Mouse (Mus musculus) heart, embryonic 16.5 days (tissue): ENCODE measurements around the gene Cops6. TPM values are rescaled to one million over a fixed set of nuclear protein-coding genes. Genes with fewer than 3 reads are reported as not detected.

Experiments
- ATAC-seq: fragments of 200-750 bp; cut with Nextera tagmentation; replicated peaks from 2 replicates; pipeline ENCODE4 v1.8.0; 2017; ENCODE audit warnings: moderate number of reproducible peaks; ENCODE audit not compliant: insufficient read depth, low FRiP score; ENCODE audit errors: extremely low read depth
- H3K27ac ChIP-seq: fragments of 300-500 bp; sonication (generic); 2 replicates; pipeline ENCODE4 v1.5.1; 2014; ENCODE audit warnings: mild to moderate bottlenecking, low read length, control low read depth, moderate library complexity
- H3K27me3 ChIP-seq: fragments of 300-500 bp; sonication (generic); 2 replicates; pipeline ENCODE4 v1.6.1; 2014; ENCODE audit warnings: low read length, mixed read lengths; ENCODE audit not compliant: control insufficient read depth, insufficient read depth
- H3K36me3 ChIP-seq: fragments of 300-500 bp; sonication (generic); 2 replicates; pipeline ENCODE4 v1.6.1; 2014; ENCODE audit not compliant: control insufficient read depth, insufficient read depth
- H3K4me1 ChIP-seq: fragments of 300-500 bp; sonication (generic); 2 replicates; pipeline ENCODE4 v1.6.1; 2014; ENCODE audit warnings: low read length, mixed read lengths; ENCODE audit not compliant: control insufficient read depth, insufficient read depth
- H3K4me2 ChIP-seq: fragments of 300-500 bp; sonication (generic); 2 replicates; pipeline ENCODE4 v1.6.1; 2014; ENCODE audit warnings: low read depth, mild to moderate bottlenecking, control low read depth, low read length
- H3K4me3 ChIP-seq: fragments of 300-500 bp; sonication (generic); 2 replicates; pipeline ENCODE4 v1.5.1; 2014; ENCODE audit warnings: mild to moderate bottlenecking, control low read depth, low read length
- H3K9ac ChIP-seq: fragments of 300-500 bp; sonication (generic); 2 replicates; pipeline ENCODE4 v1.6.1; 2014; ENCODE audit warnings: low read length, control low read depth
- H3K9me3 ChIP-seq: fragments of 300-500 bp; sonication (generic); replicated peaks from 2 replicates; pipeline ENCODE4 v1.6.1; 2016; ENCODE audit warnings: low read length; ENCODE audit not compliant: control insufficient read depth
- WGBS: fragments of 180-500 bp; shearing (Covaris S2); extraction: QIAGEN DNeasy Blood & Tissue Kit; methylation state at CpG from one replicate; pipeline ENCODE4 v1.1.7; 2014; 5-methylcytosine and 5-hydroxymethylcytosine counted together
- polyA plus RNA-seq: library from polyadenylated mRNA; unstranded; fragments of >200 nt; fragmentation: Nextera tagmentation; extraction: Ambion mirVana; gene quantifications from 2 replicates; pipeline ENCODE4 v1.2.1, GENCODE M21; 2015

The Cops6 gene
- polyA plus RNA-seq = 280 and 293 TPM in 2 replicates

GRCm38 (mm10) chr5:138160842-138161665 lies at the start of gene Cops6:
Gene Cops6 (plus strand): TSS chr5:138161071.
- no peaks in the 10 kb centered on the region for H3K9me3 ChIP-seq
- H3K4me3 ChIP-seq = peak within 1 kb of the TSS; percentile 89
- H3K27me3 ChIP-seq = no peaks in the 10 kb centered on the region
- under 1% methylated on average over 42 of the region's 42 CpGs for WGBS
- ATAC-seq = peak; percentile 96
- H3K4me2 ChIP-seq = peak within 1 kb of the TSS; percentile 94
- H3K4me1 ChIP-seq = peaks cover 15% of the 10 kb centered on the region
- peaks cover 32% of the 10 kb centered on the region for H3K36me3 ChIP-seq
- H3K27ac ChIP-seq = peak within 1 kb of the TSS; percentile 76
- peak within 1 kb of the TSS; percentile 93 for H3K9ac ChIP-seq

DNA sequence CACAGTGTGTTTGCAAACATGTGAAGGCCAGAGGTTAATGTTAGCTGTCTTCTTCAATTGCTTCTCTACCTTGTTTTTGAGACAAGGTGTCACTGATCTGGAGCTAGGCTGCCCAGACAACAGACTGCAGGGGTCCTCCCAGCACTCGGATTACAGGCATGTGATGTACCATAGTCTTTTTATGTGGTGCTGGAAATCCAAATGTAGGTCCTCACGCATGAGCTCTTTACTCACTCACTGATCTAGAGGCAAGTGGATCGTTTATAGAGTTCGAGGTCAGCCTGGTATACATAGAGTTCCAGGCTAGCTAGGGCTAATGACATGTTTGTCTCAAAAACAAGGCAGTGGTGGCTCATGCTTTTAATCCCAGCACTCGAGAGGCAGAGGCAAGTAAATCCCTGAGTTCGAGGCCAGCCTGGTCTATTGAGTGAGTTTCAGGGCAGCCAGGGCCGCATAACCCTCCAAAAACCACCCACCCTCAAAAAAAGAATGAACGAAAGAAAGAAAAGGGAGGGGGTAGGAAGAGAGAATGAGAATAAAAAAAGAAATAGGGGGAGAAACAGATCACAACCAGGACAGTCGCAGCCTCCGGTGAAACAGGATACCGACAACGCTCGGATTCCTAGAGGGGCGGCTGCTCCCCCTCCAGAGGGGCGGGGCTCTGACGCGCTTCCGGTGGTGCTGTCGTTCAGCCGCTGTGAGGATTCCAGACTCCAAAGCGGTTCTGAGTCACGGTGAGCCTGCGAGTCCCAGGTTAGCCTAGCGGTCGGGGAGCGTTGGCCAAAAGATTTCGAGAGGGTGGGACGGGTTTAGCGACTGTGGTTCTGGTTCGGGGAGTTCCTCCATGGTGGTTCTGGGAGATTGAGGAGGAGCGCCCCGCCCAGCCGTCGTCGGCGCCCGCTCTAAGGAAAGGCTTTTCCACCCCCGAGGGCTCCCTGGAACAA lies 44.3 kb upstream of the Cops6 start, which contains the start of gene Zscan21:
TSS of gene Zscan21 (plus strand) at position 649 of the 944 bp plus-strand sequence.
- peak within 1 kb of the TSS; percentile 79 for H3K4me2 ChIP-seq
- H3K4me3 ChIP-seq = peak within 1 kb of the TSS; percentile 63
- H3K36me3 ChIP-seq = no peaks in the 10 kb centered on the region; the same call in 1 of the 2 replicates
- WGBS = 7% methylated on average over 38 of the region's 38 CpGs
- peak; percentile 98 for ATAC-seq
- H3K4me1 ChIP-seq = peaks cover 12% of the 10 kb centered on the region
- H3K9me3 ChIP-seq = no peaks in the 10 kb centered on the region
- H3K27ac ChIP-seq = peak within 1 kb of the TSS; percentile 91
- H3K9ac ChIP-seq = peak within 1 kb of the TSS; percentile 80
- H3K27me3 ChIP-seq = no peaks in the 10 kb centered on the region

DNA sequence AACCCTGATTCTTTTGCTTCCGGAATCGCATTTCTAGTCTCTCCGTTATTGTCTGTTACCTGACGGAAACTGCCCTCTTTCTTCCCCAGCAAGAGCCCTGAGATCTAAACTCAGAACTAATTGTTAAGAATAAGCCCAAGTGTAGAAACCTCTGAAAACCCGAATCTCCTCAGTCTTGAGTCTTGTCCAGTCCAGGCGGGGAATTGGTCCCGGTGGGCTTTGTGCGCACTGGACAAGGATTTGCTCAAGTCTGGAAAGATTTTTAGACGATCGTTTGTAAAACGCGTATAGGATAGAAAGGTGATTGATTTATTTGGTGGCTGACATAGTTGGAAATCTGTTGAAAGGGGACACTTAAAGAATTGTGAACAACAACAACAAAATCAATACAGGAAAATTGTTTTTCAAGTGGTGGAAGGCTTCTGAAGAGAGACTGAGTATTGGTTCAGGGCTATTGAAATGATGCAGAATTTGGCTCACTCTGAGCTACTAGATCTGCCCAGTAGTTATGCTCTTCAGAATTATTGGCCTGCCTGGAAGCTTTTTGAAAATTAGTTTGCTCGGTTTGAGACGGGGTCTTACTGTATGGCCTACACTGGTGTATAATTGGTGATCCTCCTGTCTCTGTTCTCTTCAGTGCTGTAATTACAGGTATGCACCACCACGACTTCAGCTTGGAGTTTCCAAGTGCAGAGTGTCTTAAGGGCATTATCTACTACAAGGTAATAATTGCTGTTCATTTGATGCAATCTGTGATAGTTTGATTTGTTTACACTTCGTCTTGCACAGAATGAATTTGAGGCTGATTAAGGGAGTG lies 43.5 kb upstream of the Cops6 start:
- 5% methylated on average over 16 of the region's 16 CpGs for WGBS
- ATAC-seq = 0 out of 2 replicates have a peak, but pooled peaks have one; percentile 30
- H3K4me1 ChIP-seq = peaks cover 12% of the 10 kb centered on the region
- H3K27ac ChIP-seq = peak overlapping the region; percentile 91
- peak overlapping the region; percentile 80 for H3K9ac ChIP-seq
- peak overlapping the region; percentile 63 for H3K4me3 ChIP-seq
- no peaks in the 10 kb centered on the region for H3K9me3 ChIP-seq
- H3K4me2 ChIP-seq = peak overlapping the region; percentile 79
- H3K27me3 ChIP-seq = no peaks in the 10 kb centered on the region
- no peaks in the 10 kb centered on the region; the same call in 1 of the 2 replicates for H3K36me3 ChIP-seq

- no peaks in the 10 kb centered on the region; the same call in 1 of the 2 replicates for H3K36me3 ChIP-seq
- H3K9ac ChIP-seq = peak overlapping the region; percentile 80
- H3K4me2 ChIP-seq = peak overlapping the region; percentile 79
- no peaks in the 10 kb centered on the region for H3K27me3 ChIP-seq
- no peaks in the 10 kb centered on the region for H3K9me3 ChIP-seq
- peaks cover 12% of the 10 kb centered on the region for H3K4me1 ChIP-seq
- H3K27ac ChIP-seq = peak overlapping the region; percentile 91
- WGBS = 65% methylated on average over 3 of the region's 3 CpGs
- peak overlapping the region; percentile 63 for H3K4me3 ChIP-seq
- ATAC-seq = no peak
These were observed 42.8 kb upstream of the Cops6 start for GRCm38 (mm10) chr5:138118041-138118440.

GRCm38 (mm10) chr5:138132425-138133064 lies 28.3 kb upstream of the Cops6 start:
- Histone ChIP-seq H3K36me3 (peaks cover 52% of the 10 kb centered on the region), H3K27me3 (no peaks in the 10 kb centered on the region), H3K4me3 (no peak overlapping the region), H3K4me1 (no peaks in the 10 kb centered on the region), H3K4me2 (no peak overlapping the region), H3K27ac (no peak overlapping the region), H3K9ac (no peak overlapping the region), H3K9me3 (no peaks in the 10 kb centered on the region)
- 83% methylated on average over 5 of the region's 5 CpGs for WGBS
- ATAC-seq = no peak

DNA sequence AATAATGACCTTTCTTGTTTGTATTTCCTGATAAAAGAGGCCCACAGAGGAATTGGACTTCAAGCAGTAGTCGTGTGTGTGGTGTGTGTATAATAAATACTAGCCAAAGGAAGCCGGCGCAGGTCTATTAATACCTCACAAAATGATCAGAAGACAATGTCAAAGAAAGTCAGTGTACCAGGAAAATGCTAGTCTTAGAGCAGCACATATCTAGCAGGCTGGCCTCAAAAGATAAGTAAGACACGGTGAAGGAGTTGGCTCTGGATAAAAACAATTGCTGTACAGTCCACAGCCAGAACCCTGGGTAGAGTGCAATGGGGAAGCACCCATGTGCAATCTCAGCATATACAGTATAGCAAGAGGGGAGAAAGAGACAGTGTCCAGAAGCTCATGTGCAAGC lies 23.6 kb upstream of the Cops6 start:
- WGBS = 55% methylated on average over 4 of the region's 4 CpGs

GRCm38 (mm10) chr5:138137935-138138549 lies 22.8 kb upstream of the Cops6 start:
- H3K4me1 ChIP-seq = no peaks in the 10 kb centered on the region
- peak; percentile 32 for ATAC-seq
- no peaks in the 10 kb centered on the region for H3K27me3 ChIP-seq
- H3K9ac ChIP-seq = no peak overlapping the region
- H3K36me3 ChIP-seq = peaks cover 25% of the 10 kb centered on the region
- H3K4me2 ChIP-seq = no peak overlapping the region
- 60% methylated on average over 8 of the region's 8 CpGs for WGBS
- H3K9me3 ChIP-seq = no peaks in the 10 kb centered on the region
- H3K27ac ChIP-seq = no peak overlapping the region
- no peak overlapping the region for H3K4me3 ChIP-seq

More for the DNA sequence above, 23.6 kb upstream of the Cops6 start:
- H3K9me3 ChIP-seq = no peaks in the 10 kb centered on the region
- no peaks in the 10 kb centered on the region for H3K4me1 ChIP-seq
- 0 out of 2 replicates have a peak, but pooled peaks have one; percentile 28 for ATAC-seq
- no peak overlapping the region for H3K4me2 ChIP-seq
- peaks cover 25% of the 10 kb centered on the region for H3K36me3 ChIP-seq
- H3K27ac ChIP-seq = no peak overlapping the region
- H3K4me3 ChIP-seq = no peak overlapping the region
- no peak overlapping the region for H3K9ac ChIP-seq
- no peaks in the 10 kb centered on the region for H3K27me3 ChIP-seq
